Mouse (Mus musculus) forebrain, embryonic 11.5 days (tissue): Measurements from ENCODE around the gene Ppp5c. TPM values are rescaled to one million over a fixed set of nuclear protein-coding genes. Genes with fewer than 3 reads are reported as not detected.

Experiments used
- ATAC-seq: fragments of 200-750 bp; cut with Nextera tagmentation; replicated peaks from 2 replicates; pipeline ENCODE4 v1.8.0; 2017; ENCODE audit warnings: moderate TSS enrichment; ENCODE audit not compliant: low FRiP score
- DNase-seq: peaks from one replicate; pipeline ENCODE4 v3.0.0-alpha.2; 2017; ENCODE audit warnings: low spot score
- H3K27ac ChIP-seq: fragments of 300-500 bp; sonication (generic); 2 replicates; pipeline ENCODE4 v1.5.1; 2014; ENCODE audit warnings: low read depth, low read length
- H3K27me3 ChIP-seq: fragments of 300-500 bp; sonication (generic); 2 replicates; pipeline ENCODE4 v1.6.1; 2014; ENCODE audit warnings: mild to moderate bottlenecking, low read length, mixed read lengths; ENCODE audit not compliant: control insufficient read depth, insufficient read depth
- H3K36me3 ChIP-seq: fragments of 300-500 bp; sonication (generic); 2 replicates; pipeline ENCODE4 v1.6.1; 2014; ENCODE audit warnings: mild to moderate bottlenecking, low read length, moderate library complexity, mixed read lengths; ENCODE audit not compliant: control insufficient read depth, insufficient read depth
- H3K4me1 ChIP-seq: fragments of 300-500 bp; sonication (generic); replicated peaks from 2 replicates; pipeline ENCODE4 v1.6.1; 2014; ENCODE audit warnings: low read length, mixed read lengths; ENCODE audit not compliant: control insufficient read depth, insufficient read depth
- H3K4me2 ChIP-seq: fragments of 300-500 bp; sonication (generic); 2 replicates; pipeline ENCODE4 v1.6.1; 2014; ENCODE audit warnings: low read depth, mild to moderate bottlenecking, low read length, moderate library complexity, mixed read lengths; ENCODE audit not compliant: severe bottlenecking
- H3K4me3 ChIP-seq: fragments of 300-500 bp; sonication (generic); 2 replicates; pipeline ENCODE4 v1.5.1; 2014; ENCODE audit warnings: low read depth, low read length
- H3K9ac ChIP-seq: fragments of 300-500 bp; sonication (generic); 2 replicates; pipeline ENCODE4 v1.6.1; 2014; ENCODE audit warnings: low read length
- H3K9me3 ChIP-seq: fragments of 300-500 bp; sonication (generic); 2 replicates; pipeline ENCODE4 v1.6.1; 2016; ENCODE audit warnings: low read length, mixed read lengths; ENCODE audit not compliant: control insufficient read depth
- WGBS: fragments of 180-500 bp; shearing (Covaris S2); extraction: QIAGEN DNeasy Blood & Tissue Kit; methylation state at CpG from one replicate; pipeline ENCODE4 v1.1.7; 2014; 5-methylcytosine and 5-hydroxymethylcytosine counted together
- polyA plus RNA-seq: library from polyadenylated mRNA; unstranded; fragments of >200 nt; fragmentation: Nextera tagmentation; extraction: Ambion mirVana; gene quantifications from 2 replicates; pipeline ENCODE4 v1.2.1, GENCODE M21; 2014

The Ppp5c gene
- polyA plus RNA-seq, 1 experiment from 2014 or later = 123 TPM

DNA sequence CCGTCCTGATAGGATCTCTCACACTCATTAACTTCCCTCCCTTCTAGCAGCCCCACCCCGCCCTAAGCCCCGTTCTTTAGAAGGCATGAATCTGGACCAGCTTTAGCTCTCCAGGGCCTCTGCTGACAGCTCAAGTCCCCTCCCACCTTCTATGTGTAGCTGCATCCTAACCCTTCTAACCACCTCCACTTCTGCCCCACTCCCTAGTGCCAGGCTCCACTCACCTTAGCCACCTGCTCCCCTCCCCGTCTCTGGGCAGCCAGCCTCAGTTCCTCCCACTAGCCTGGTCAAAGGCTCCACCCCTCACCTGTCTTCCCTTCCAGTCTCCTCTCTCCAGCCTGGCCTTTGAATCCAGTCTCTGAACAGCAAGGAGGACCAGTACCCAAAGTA is 2.2 kb downstream of the Ppp5c start:
- Histone ChIP-seq H3K36me3 (peaks cover 9% of the 10 kb centered on the region; the same call in 1 of the 2 replicates), H3K9me3 (no peaks in the 10 kb centered on the region), H3K27ac (no peak overlapping the region), H3K27me3 (no peaks in the 10 kb centered on the region), H3K9ac (no peak overlapping the region), H3K4me3 (no peak overlapping the region), H3K4me1 (peaks cover 15% of the 10 kb centered on the region; the same call in 1 of the 2 replicates), H3K4me2 (no peak overlapping the region)
- no peak for ATAC-seq
- DNase-seq = no peak
- WGBS = 82% methylated on average over 4 of the region's 4 CpGs

DNA sequence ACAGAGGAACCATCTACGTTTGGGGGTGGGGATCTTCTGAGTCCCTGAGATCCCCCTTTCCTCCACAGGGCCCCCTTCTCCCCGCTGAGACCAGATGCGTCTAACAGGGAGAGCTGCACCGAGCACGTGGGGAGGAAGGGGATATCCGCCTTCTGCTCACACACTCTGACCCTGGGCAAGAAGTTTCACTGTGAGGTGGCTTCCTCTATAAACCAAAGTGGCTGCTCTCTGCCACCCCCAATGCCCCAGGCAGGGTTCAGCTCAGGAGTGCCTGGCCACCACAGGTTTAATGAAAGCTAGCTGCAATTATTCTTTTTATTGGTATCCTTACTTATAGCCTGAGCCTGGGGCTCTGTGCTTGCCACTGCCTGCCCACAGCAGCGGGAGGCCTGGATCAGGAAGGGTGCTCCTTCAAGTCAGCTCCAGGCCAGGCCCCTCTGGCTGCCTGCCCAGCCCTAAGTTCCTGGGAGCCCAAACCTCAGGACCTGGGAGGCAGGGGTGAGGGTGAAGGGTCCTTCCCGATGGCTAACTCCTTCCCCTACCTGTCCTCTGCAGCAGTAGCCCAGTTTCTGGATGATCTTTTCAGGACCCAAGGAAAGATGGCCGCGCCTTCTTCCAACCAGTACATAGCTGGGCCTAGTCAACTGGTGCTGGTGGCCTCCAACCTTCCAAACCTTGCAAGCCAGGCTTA is 2.8 kb downstream of the Ppp5c start:
- no peaks in the 10 kb centered on the region for H3K27me3 ChIP-seq
- peaks cover 12% of the 10 kb centered on the region; the same call in 1 of the 2 replicates for H3K36me3 ChIP-seq
- WGBS = 90% methylated on average over 10 of the region's 10 CpGs
- H3K4me2 ChIP-seq = no peak overlapping the region
- no peak overlapping the region for H3K9ac ChIP-seq
- peaks cover 15% of the 10 kb centered on the region; the same call in 1 of the 2 replicates for H3K4me1 ChIP-seq
- H3K4me3 ChIP-seq = no peak overlapping the region
- ATAC-seq (no peak), DNase-seq (no peak)
- no peak overlapping the region for H3K27ac ChIP-seq
- no peaks in the 10 kb centered on the region for H3K9me3 ChIP-seq

DNA sequence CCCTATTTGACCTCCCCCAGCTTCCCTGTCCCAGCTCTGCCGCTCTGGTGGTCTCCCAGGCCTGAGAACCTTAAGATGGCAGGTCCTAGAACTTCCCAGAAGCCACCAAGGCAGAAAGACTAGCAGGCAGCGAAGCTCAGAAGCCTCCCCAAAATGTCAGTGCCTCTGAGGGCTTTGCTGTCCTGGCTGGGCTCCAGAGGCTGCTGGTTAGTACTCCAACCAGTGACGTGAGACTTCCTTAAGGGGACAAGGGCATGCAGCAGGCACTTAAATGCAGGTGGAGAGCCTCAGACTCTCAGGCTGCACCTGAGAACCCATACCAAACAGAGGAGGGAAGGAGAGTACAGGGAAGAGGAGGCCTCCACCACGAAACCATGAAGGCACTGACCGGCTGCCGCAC is 3.6 kb downstream of the Ppp5c start:
- Histone ChIP-seq H3K9me3 (no peaks in the 10 kb centered on the region), H3K36me3 (peaks cover 19% of the 10 kb centered on the region; the same call in 1 of the 2 replicates), H3K9ac (no peak overlapping the region), H3K4me2 (no peak overlapping the region), H3K4me3 (no peak overlapping the region), H3K27me3 (no peaks in the 10 kb centered on the region), H3K27ac (no peak overlapping the region), H3K4me1 (peaks cover 15% of the 10 kb centered on the region; the same call in 1 of the 2 replicates)
- ATAC-seq (no peak), DNase-seq (no peak)
- 93% methylated on average over 6 of the region's 6 CpGs for WGBS

DNA sequence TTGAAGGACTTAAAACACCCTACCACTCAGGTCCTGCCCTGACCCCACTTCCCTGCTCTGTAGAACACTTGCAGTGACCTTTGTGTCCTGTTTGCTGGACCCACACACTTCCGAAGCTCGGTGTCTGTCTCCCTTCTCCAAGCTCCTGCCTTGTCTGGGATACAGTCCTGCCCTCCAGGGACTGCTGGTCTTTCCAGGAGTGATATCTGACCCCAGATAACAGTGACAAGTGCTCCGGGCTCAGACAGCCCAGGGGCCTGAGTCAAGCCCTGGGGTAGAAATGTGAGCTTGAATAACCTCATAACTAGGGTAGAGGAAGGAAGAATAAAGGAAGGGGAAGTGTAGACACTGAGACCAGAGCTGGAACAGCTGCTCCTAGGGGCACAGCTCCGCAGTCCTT is 4.0 kb downstream of the Ppp5c start:
- H3K4me2 ChIP-seq = no peak overlapping the region
- no peak overlapping the region for H3K9ac ChIP-seq
- WGBS = 87% methylated on average over 4 of the region's 4 CpGs
- no peaks in the 10 kb centered on the region for H3K9me3 ChIP-seq
- H3K4me3 ChIP-seq = no peak overlapping the region
- H3K27ac ChIP-seq = no peak overlapping the region
- no peak for ATAC-seq
- peaks cover 19% of the 10 kb centered on the region; the same call in 1 of the 2 replicates for H3K36me3 ChIP-seq
- DNase-seq = no peak
- peaks cover 15% of the 10 kb centered on the region; the same call in 1 of the 2 replicates for H3K4me1 ChIP-seq
- H3K27me3 ChIP-seq = no peaks in the 10 kb centered on the region

DNA sequence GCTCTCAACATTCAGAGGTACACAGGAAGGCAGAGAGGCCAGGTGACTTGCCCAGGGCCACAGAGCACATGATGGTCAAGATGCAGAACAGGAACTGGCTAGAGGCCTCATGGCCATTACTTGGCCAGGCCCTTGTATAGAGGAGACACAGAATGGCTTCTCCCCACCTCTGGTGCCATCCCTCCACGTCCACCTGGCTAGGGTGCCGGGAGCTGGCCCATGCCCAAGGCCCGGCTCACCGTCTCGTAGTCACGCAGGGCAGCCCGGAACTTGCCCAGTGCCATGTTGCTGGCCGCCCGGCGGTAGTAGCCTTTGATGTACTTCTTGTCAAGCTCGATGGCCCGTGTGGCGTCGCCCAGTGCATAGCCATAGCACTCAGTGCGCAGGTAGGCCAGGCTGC is 5.5 kb downstream of the Ppp5c start:
- DNase-seq (no peak), ATAC-seq (no peak)
- Histone ChIP-seq H3K4me1 (peaks cover 15% of the 10 kb centered on the region; the same call in 1 of the 2 replicates), H3K9me3 (no peaks in the 10 kb centered on the region), H3K4me3 (no peak overlapping the region), H3K27ac (no peak overlapping the region), H3K9ac (no peak overlapping the region), H3K36me3 (peaks cover 19% of the 10 kb centered on the region; the same call in 1 of the 2 replicates), H3K27me3 (no peaks in the 10 kb centered on the region), H3K4me2 (no peak overlapping the region)
- WGBS = 96% methylated on average over 15 of the region's 15 CpGs

DNA sequence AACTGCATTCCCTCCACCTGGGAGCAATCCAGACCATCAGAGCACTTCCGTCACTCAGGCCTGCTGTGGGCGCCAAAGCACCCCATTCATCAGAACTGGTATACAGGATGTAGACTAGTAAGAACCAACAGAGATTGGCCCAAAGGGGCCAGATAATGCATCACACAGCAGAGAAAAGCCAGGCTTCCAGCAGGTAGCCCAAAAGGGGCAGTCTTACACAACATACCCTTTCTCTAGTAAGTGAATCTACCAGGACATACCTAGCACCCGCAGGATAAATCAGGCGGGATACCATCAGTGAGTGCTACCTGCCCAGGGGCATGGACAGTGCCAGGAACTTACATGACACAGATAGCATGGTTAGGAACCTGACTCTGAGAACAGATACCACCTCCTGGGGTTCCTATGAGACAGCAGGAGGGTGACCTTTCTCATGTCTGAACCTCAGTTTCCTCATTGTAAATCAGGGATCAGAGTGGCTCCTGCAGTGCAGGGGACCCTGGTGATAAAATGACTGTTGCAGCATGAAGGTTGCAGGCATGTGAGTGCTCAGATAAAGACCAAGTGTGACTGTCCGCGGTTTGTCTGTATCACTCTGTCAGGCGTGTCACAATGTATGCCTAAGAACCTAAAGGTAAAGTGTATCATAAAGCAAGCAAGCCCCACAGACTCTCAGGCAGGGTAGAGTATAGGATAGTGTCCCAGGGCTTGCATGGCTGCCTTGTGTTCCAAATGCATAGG is 8.1 kb downstream of the Ppp5c start:
- no peak overlapping the region for H3K27ac ChIP-seq
- no peak overlapping the region for H3K4me2 ChIP-seq

DNA sequence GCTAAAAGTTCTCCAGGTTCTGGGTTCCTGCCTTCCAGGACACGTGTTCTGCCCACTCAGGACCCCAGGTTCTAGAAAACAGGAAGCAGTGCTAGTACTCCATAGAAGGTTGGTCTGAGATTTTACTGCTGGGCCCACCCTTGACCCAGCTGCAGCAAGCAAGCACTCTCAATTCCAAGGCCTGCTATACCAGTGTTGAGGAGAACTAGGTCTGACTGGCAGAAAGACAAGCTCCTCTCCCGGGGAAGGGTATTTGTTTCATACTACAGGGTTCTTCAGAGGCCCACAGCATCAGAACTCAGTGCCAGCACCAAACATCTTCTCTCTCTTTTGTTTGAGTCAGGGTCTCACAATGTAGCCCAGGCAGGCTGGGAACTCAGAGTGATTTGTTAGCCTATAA is 9.8 kb downstream of the Ppp5c start:
- DNase-seq = no peak
- no peaks in the 10 kb centered on the region for H3K9me3 ChIP-seq
- no peaks in the 10 kb centered on the region for H3K27me3 ChIP-seq
- H3K27ac ChIP-seq = no peak overlapping the region
- H3K4me3 ChIP-seq = no peak overlapping the region
- 93% methylated on average over 2 of the region's 2 CpGs for WGBS
- no peak overlapping the region for H3K9ac ChIP-seq
- no peak for ATAC-seq
- H3K4me1 ChIP-seq = no peaks in the 10 kb centered on the region
- H3K36me3 ChIP-seq = peaks cover 35% of the 10 kb centered on the region; the same call in 1 of the 2 replicates
- no peak overlapping the region for H3K4me2 ChIP-seq

More for the DNA sequence above, 8.1 kb downstream of the Ppp5c start:
- ATAC-seq (no peak), DNase-seq (no peak)
- H3K4me3 ChIP-seq = no peak overlapping the region
- 0 out of 2 replicates have a peak, but pooled peaks cover 3% of the 10 kb centered on the region for H3K4me1 ChIP-seq
- 93% methylated on average over 7 of the region's 7 CpGs for WGBS
- H3K27me3 ChIP-seq = no peaks in the 10 kb centered on the region
- H3K9me3 ChIP-seq = no peaks in the 10 kb centered on the region
- H3K9ac ChIP-seq = no peak overlapping the region
- H3K36me3 ChIP-seq = peaks cover 24% of the 10 kb centered on the region; the same call in 1 of the 2 replicates

DNA sequence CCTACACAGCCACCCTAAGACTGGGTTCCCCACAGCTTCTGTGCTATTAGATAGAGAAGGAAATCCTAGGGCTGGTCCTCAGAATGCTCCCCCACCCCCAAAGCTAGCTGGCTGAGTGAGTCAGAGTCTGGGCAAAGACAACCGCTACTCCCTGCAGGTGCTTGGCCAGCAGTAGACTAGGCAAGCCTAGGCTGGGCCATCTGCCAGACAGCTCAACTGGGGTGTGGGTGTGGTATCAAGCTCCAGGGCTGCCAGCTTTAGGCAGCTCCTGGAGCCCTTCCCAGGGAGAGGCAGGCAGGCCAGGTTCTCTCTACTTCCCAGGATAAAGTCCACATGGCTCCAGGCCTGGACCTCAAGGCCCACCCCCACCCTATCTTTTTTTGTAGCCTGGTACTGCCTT is 10.7 kb downstream of the Ppp5c start:
- no peak for DNase-seq
- no peaks in the 10 kb centered on the region for H3K27me3 ChIP-seq
- H3K4me2 ChIP-seq = no peak overlapping the region
- H3K9me3 ChIP-seq = no peaks in the 10 kb centered on the region
- no peak overlapping the region for H3K27ac ChIP-seq
- WGBS = 80% methylated on average over 1 of the region's 1 CpGs
- H3K9ac ChIP-seq = no peak overlapping the region
- no peak for ATAC-seq
- peaks cover 35% of the 10 kb centered on the region; the same call in 1 of the 2 replicates for H3K36me3 ChIP-seq
- H3K4me1 ChIP-seq = no peaks in the 10 kb centered on the region
- H3K4me3 ChIP-seq = no peak overlapping the region
